Mouse (Mus musculus) CD4-positive, CD25-positive, alpha-beta regulatory T cell, adult 4 months (primary cell): ENCODE measurements around the gene Sgta. TPM values are rescaled to one million over a fixed set of nuclear protein-coding genes. Genes with fewer than 3 reads are reported as not detected.
"Not testable (repeated sequence)": the region's sequence is repeated elsewhere in the genome, so short reads cannot be mapped to it uniquely, and the experiment has no call there.

Experiments used
- ATAC-seq: one replicate; pipeline ENCODE4 v1.8.0; 2017
- polyA plus RNA-seq, 2 experiments: library from polyadenylated mRNA; unstranded; fragments of 100-300 nt; shearing (Covaris generic); gene quantifications; one replicate each; pipeline ENCODE4 v1.2.1; 2017

Sgta gene
- polyA plus RNA-seq, 2 experiments from 2014 or later, result 78.9 to 148 TPM

DNA sequence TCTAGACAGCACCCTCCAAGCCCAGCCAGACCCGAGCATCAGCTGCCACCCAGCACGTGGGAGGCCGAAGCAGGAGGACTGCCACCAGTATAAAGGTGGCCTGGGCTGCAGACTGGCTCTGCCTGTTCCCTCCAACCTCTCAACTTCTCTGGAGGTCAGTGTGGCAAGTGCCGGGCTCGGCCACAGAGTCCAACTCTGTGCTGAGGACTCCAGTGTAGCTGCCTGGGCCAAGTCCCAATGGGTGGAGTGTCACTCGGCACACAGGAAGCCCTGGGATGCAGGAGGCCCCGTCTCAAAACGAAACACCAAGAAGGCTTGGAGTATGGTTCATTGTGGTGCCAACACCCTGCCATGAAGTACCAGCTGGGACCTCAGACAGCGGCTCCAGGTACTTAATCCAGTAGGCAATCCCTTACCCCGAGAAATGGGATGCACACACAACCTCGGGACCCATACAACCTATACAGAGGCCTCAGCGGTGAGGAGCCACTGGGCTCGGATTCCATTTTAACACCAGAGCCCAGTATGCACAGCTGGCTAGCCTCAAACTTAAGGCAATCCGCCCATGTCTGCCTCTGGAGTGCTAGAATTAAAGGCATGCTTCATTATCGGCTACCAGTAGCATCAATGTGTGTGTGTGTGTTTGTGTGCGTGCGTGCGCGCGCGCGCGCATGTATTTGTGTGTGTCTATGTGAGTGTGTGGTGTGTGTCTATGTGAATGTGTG lies 2.4 kb downstream of the Sgta start:
- ATAC-seq, result no peak

GRCm38 (mm10) chr10:81055802-81056340 lies 4.1 kb downstream of the Sgta start:
- not testable (repeated sequence) for ATAC-seq

- no peak for ATAC-seq
Observed at GRCm38 (mm10) chr10:81055169-81055568, 4.8 kb downstream of the Sgta start.

DNA sequence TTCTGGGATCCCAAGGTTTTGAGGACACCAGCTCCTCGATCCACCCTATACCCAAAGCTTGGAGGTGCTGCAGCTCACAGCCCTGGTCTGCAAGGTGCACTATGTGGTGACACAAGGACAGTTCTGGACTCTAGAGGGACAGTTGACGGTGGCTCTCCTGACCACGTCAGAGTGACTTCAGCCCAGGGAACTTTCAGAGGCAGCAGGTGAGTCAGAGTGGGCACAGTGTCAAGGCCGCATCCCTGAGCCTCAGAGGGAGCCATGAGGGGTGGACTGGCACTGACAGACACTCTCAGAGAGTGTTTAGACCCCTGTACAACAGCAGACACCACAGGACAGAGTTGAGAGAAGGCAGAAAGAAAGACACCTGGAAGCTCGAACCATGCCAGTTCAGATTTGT lies 7.4 kb downstream of the Sgta start:
- ATAC-seq, result no peak

GRCm38 (mm10) chr10:81051133-81051532 lies 8.8 kb downstream of the Sgta start:
- no peak for ATAC-seq

- ATAC-seq, result no peak
Observed at GRCm38 (mm10) chr10:81050645-81051044, 9.3 kb downstream of the Sgta start.

DNA sequence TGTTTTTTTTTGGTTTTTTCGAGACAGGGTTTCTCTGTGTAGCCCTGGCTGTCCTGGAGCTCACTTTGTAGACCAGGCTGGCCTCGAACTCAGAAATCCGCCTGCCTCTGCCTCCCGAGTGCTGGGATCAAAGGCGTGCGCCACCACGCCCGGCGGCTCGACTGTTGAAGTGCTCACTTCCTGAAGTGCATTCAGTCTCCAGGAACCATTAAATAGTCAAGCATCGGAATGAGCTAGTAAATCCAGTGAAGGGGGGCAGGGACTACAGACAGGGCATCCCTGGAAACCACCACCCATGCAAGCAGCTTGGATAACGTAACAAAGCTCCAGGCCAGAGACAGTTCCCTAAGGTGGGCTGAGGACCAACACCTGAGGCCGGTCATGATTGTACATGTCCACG lies 14.7 kb downstream of the Sgta start:
- not testable (repeated sequence) for ATAC-seq

DNA sequence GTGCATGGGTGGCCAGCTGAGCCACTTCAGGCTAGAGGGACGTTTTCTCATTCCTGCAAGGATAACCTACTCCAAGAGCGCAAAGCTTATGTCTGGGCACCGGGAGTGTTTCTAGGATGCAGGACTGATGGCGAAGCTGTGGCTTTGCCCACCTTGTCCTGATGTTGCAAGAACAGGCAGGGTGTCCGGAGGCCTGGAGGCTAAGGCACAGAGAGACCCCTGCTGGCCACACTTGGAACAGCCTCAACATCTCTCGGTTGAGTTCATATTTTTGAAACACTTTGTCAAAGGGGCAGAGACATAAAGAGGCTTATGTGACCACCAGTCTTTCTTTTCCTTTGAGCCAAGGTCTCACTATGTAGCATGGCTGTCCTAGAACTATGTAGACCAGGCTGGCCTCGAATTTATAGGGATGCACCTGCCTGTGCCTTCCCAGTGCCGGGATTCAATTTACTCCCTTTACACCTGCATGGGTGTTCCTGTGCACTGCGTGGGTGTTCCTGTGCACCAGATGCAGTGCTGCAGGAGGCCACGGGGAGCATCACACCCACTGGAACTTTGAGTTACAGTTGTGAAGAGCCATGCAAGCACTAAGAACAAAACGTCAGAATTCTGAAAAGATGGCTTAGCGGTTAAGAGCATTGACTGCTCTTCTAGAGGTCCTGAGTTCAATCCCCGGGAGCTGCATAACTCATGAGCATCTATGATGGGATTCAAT lies 18.4 kb downstream of the Sgta start:
- peak; percentile 25 for ATAC-seq

DNA sequence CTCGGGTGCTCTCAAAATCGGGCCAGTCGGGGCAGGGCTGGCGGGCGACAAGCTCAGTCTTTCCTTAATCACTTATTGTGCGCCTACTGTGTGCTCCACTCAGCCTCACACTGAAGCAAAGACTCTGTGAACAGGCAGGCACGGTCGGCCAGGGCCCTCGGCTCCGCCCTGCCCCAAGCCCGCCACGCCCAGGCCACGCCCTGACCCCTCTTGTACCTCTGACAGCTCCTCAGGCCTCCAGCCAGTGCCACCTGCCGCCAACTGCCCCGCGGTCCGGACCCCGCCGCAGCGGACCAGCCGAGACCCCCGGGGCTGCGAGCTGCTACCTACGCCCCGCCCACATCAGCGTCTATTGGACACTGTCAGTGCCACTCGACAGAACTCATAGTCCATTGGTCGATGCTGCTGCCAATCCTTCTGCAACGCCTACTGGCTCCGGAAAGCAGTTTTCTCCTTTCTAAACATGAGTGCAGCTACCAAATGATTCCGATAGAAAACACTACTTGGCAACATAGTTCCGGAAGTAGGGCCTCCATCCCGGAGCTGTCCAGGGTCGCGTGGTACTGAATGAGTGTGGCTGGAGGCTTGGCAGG lies 22.9 kb downstream of the Sgta start, which contains the start of gene Slc39a3:
Gene Slc39a3 (minus strand): TSS at position 439 of the 593 bp plus-strand sequence.
- peak; percentile 100 for ATAC-seq

DNA sequence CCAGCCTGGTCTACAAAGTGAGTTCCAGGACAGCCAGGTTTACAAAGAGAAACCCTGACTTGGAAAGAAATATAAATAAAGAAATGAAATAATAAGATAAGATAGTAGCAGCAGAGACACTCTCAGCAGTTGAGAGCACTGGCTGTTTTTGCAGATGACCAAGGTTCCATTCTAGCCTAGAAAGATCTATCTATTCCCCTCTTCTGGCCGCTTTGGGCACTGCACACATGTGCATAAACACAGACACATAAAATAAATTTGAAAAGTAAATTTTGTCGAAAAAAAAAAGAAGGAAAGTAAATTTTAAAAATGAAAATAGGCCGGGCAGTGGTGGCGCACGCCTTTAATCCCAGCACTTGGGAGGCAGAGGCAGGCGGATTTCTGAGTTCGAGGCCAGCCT lies 23.7 kb downstream of the Sgta start:
- ATAC-seq, result no peak

- no peak for ATAC-seq
Observed at GRCm38 (mm10) chr10:81033586-81033985, 26.4 kb downstream of the Sgta start.

DNA sequence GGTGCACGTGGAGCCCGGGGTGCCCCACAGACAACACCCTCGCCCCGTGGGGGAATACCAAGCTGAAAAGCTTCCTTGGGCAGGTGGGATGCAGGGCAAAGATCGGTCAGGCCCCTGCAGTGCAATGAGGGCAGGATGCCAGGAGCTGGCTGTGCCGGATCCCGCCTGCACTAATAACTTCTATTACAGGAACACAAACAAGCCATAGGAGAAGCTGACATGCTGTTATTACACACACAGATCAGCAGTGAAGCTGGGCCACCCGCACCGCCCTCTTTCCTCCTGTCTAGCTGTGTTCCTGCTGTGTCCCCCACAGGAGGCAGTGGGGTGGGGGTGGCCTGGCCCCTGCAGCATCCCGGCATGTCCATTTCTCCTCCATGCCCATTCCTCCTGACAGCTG lies 30.9 kb downstream of the Sgta start:
- ATAC-seq, result no peak

DNA sequence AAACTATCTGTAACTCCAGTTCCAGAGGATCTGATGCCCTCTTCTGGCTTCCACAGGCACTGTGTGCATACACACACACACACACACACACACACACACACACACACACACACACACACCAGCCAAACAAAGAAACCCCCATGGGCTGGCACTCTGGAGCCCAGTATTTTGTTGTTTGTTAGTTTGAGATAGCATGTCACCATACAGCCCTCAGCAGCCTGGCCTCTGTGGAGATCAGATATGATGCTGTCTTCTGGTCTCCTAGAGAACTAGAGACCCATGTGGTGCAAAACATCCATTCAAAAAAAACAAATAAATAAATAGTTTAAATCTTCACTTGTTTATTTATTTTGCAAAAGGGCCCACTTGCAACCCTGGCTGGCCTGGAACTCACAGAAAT lies 31.8 kb downstream of the Sgta start:
- no peak for ATAC-seq

DNA sequence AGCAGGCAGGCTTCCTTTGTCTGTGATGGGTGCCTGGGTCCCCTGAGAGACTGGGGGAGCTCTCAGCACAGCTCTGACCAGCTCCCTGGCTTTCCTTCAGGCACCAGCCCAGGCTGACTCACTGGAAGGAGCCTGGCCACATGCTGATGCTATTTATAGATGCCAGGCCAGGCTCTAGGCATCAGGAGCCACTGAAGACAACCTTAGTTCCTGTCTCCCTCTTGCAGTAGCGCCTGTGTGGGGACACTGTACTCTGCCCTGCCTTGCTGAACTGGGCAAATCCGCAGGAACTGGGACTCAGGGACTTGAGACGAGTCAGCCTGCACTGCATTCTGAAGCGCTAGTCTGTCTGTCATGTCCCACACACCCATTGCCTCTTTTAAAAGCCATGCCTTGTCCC lies 32.6 kb downstream of the Sgta start:
- no peak for ATAC-seq

- no peak for ATAC-seq
Observed at GRCm38 (mm10) chr10:81026857-81027256, 33.1 kb downstream of the Sgta start.

DNA sequence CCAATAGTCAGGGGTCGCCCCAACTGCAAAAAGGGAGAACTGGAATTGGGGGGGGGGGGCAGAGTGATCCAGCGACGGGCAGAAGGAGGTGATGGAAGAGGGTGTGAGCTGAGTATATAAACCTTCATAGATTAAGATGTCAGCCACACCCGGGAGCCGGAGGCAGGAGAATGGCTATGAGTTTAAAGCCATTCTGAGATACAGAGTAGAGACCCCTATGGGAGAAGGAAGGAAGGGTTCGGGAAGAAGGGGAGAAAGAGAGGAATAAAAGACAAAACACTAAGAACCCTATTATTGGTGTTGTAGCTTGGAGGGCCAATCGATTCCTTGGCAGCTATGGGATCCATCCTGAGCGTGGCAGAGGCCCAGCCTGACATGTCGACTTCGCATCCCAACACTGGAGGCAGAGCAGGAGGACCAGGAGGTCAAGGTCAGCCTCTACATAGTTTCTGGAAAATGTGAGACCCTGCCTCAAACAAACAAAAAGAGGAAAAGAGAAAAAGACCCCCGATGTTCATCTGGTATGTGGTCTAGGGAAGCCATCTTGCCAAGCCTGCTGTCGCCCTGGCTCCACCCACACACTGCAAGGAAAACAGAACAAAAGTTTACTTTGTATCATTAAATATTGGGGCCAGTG lies 34.2 kb downstream of the Sgta start, which contains the start of gene Diras1:
Gene Diras1 (minus strand): TSS at position 24 of the 637 bp plus-strand sequence.
- ATAC-seq, result no peak

GRCm38 (mm10) chr10:81025047-81025621 lies 34.8 kb downstream of the Sgta start:
- ATAC-seq, result no peak

DNA sequence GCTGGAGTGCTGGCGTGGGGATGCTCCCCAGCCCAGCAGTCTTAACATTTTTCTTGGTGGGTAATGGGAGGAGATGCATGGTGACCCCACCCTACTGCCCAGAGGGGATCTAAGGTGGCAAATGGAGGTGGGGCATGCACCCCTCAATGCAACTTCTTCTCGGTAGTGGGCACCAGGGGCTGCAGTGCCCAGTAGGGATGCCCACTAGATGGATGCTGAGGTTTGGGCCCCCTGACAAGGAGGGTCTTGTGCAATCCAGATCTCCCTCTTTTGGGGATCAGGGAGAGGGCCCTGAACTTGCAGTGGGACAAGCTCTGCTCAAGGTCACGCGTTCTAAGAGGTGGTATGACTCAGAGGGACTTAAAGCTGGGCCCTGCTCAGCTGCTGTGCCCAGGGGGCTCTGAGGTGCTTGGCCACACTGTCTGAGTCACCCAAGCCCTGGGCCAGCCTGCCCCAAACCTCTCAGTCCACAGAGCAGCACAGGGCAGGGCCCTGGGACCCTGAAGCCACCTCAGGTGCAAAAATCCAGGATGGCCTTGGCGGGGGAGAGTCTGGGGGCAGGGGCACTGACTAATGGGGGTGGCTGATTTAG lies 35.5 kb downstream of the Sgta start:
- no peak for ATAC-seq

DNA sequence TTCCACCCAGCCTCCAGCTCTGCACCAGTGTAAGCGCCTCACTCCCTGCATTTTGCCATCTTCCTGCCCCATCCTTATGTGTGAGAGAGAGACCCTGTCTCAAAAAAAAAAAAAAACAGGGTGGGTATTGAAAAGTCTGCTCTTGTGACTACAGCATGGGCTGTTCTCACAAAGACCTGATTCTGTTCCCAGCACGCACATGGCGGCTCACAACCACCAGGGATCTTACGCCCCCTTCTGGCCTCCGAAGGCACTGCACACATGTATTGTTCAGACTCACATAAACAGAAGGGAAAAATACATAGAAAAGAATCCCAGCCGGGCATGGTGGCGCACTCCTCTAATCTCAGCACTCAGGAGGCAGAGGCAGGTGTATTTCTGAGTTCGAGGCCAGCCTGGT lies 37.2 kb downstream of the Sgta start:
- no peak for ATAC-seq

GRCm38 (mm10) chr10:81021547-81022110 lies 38.4 kb downstream of the Sgta start:
- no peak for ATAC-seq

- ATAC-seq, result no peak
Observed at GRCm38 (mm10) chr10:81020207-81020606, 39.8 kb downstream of the Sgta start.

- no peak for ATAC-seq
Observed at GRCm38 (mm10) chr10:81019687-81020086, 40.3 kb downstream of the Sgta start.
